Mouse (Mus musculus) embryonic facial prominence, embryonic 10.5 days (tissue): Measurements from ENCODE around the gene Pjvk. TPM values are rescaled to one million over a fixed set of nuclear protein-coding genes. Genes with fewer than 3 reads are reported as not detected.

Source experiments
- DNase-seq: peaks from one replicate; pipeline ENCODE4 v3.0.0-alpha.2; 2017; ENCODE audit warnings: low spot score
- H3K27ac ChIP-seq: fragments of 300-500 bp; sonication (generic); replicated peaks from 2 replicates; pipeline ENCODE4 v1.5.1; 2016; ENCODE audit warnings: mild to moderate bottlenecking
- H3K27me3 ChIP-seq: fragments of 300-500 bp; sonication (generic); replicated peaks from 2 replicates; pipeline ENCODE4 v1.6.1; 2016; ENCODE audit warnings: low read depth, mild to moderate bottlenecking; ENCODE audit not compliant: poor library complexity, severe bottlenecking
- H3K36me3 ChIP-seq: fragments of 300-500 bp; sonication (generic); replicated peaks from 2 replicates; pipeline ENCODE4 v1.6.1; 2016; ENCODE audit warnings: mild to moderate bottlenecking, moderate library complexity
- H3K4me1 ChIP-seq: fragments of 300-500 bp; sonication (generic); 2 replicates; pipeline ENCODE4 v1.6.1; 2016
- H3K4me3 ChIP-seq: fragments of 300-500 bp; sonication (generic); 2 replicates; pipeline ENCODE4 v1.5.1; 2016; ENCODE audit warnings: mild to moderate bottlenecking, moderate library complexity
- H3K9me3 ChIP-seq: fragments of 300-500 bp; sonication (generic); 2 replicates; pipeline ENCODE4 v1.6.1; 2016; ENCODE audit warnings: mild to moderate bottlenecking
- WGBS: fragments of 180-500 bp; shearing (Covaris S2); methylation state at CpG from one replicate; pipeline ENCODE4 v1.1.7; 2016; 5-methylcytosine and 5-hydroxymethylcytosine counted together
- polyA plus RNA-seq: library from polyadenylated mRNA; unstranded; fragments of >200 nt; fragmentation: Nextera tagmentation; extraction: Ambion mirVana; gene quantifications from 2 replicates; pipeline ENCODE4 v1.2.1, GENCODE M21; 2016

Gene Pjvk
- polyA plus RNA-seq, 1 experiment from 2014 or later, result 0.56 TPM

DNA sequence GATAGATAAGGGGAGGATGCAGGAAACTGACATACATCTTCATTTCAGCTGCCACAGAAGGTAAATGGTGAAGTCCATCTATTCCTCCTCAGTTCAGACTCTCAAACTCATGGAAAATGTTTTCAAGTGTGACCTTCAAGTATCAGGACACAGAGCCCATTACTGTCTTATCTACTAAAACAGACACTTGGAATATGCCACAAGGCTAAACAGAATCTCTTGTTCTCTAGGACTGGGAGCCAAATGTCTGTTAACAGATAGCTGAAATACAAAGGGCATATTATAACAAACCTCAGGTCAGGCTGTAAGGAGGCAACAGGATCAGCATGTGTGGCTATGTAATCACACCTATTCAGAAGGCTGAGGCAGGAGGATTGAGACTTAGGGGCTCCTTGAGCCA lies 4.5 kb upstream of the Pjvk start:
- H3K36me3 ChIP-seq, result peaks cover 65% of the 10 kb centered on the region

GRCm38 (mm10) chr2:76647441-76647869 lies 821 bp upstream of the Pjvk start:
- DNase-seq, result peak; percentile 79

More for the DNA sequence above, 4.5 kb upstream of the Pjvk start:
- DNase-seq, result no peak
- H3K4me1 ChIP-seq, result peaks cover 20% of the 10 kb centered on the region
- H3K9me3 ChIP-seq, result no peaks in the 10 kb centered on the region
- H3K4me3 ChIP-seq, result no peak overlapping the region
- no peak overlapping the region for H3K27ac ChIP-seq
- H3K27me3 ChIP-seq, result no peaks in the 10 kb centered on the region

GRCm38 (mm10) chr2:76648666-76649141 lies 428 bp downstream of the Pjvk start:
- Histone ChIP-seq H3K27ac (peak overlapping the region; percentile 95), H3K36me3 (peaks cover 17% of the 10 kb centered on the region), H3K4me3 (peak overlapping the region; percentile 80), H3K9me3 (no peaks in the 10 kb centered on the region), H3K4me1 (peaks cover 23% of the 10 kb centered on the region), H3K27me3 (no peaks in the 10 kb centered on the region)
- no peak for DNase-seq
- WGBS, result 29% methylated on average over 13 of the region's 13 CpGs

More at GRCm38 (mm10) chr2:76647441-76647869, 821 bp upstream of the Pjvk start:
- Histone ChIP-seq H3K4me3 (peak overlapping the region; percentile 80), H3K36me3 (peaks cover 28% of the 10 kb centered on the region), H3K9me3 (no peaks in the 10 kb centered on the region), H3K4me1 (peaks cover 23% of the 10 kb centered on the region), H3K27ac (peak overlapping the region; percentile 95), H3K27me3 (no peaks in the 10 kb centered on the region)
- under 1% methylated on average over 32 of the region's 32 CpGs for WGBS

DNA sequence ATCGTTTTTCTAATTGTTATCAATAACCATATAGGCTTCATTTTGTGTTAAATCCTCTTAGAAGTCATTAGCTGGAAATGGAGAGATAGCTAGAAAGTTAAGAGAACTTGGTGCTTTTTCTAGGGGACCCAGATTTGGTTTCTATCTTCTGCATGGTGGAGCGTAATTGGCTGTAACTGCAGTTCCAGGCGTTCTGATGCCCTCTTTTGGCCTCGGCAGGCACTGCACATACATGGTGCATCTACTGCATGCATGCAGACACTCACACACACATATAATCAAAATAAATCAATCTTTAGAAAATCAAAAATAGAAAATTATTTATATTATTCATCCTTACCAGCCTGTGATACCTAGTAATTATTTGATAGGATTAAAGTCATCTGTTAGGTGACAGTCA lies 4.8 kb downstream of the Pjvk start:
- DNase-seq, result no peak
- WGBS, result 93% methylated on average over 4 of the region's 4 CpGs
- Histone ChIP-seq H3K36me3 (no peaks in the 10 kb centered on the region), H3K27me3 (no peaks in the 10 kb centered on the region), H3K4me3 (no peak overlapping the region), H3K4me1 (peaks cover 8% of the 10 kb centered on the region), H3K9me3 (no peaks in the 10 kb centered on the region), H3K27ac (no peak overlapping the region)

DNA sequence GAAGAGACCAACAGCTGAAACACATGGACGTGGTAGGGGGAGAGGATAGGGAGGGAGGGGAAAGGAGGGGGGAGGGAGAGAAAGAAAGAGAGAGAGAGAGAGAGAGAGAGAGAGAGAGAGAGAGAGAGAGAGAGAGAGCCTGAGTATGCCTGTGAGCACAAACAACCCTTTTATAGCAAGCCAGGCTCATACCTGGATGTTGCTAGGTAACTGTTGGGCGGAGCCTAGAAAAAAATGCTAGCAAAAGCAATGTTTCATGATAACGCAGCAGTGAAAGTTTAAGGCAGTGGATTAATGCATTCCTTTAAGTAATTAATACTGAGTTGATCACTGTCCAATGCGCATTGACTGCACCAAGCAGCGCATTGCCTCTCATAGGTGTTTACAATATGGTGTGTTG lies 6.4 kb downstream of the Pjvk start:
- Histone ChIP-seq H3K27ac (no peak overlapping the region), H3K4me1 (no peaks in the 10 kb centered on the region), H3K4me3 (no peak overlapping the region), H3K36me3 (no peaks in the 10 kb centered on the region), H3K9me3 (no peaks in the 10 kb centered on the region), H3K27me3 (no peaks in the 10 kb centered on the region)
- no peak for DNase-seq
- 87% methylated on average over 5 of the region's 5 CpGs for WGBS

DNA sequence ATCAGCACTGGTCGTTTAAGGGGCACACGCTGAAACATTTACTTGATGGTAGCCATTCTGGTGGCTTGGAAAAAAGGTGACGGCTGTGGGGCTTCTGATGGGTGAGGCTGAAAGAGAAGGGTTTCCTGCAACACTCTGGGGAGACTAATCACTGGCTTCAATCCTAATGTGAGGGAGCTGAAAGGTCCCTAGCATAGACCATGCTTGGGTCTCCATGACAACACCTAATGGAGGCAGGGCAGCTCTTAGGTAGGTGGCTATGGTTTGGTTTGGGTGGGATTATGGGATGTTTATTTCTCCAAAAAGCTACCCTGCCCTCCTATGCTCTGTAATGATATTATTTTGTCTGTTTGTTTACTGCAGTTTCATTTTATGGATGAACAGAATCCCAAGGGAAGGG lies 7.2 kb downstream of the Pjvk start:
- Histone ChIP-seq H3K4me1 (no peaks in the 10 kb centered on the region), H3K4me3 (no peak overlapping the region), H3K27me3 (no peaks in the 10 kb centered on the region), H3K9me3 (no peaks in the 10 kb centered on the region), H3K27ac (no peak overlapping the region), H3K36me3 (no peaks in the 10 kb centered on the region)
- no peak for DNase-seq
- 81% methylated on average over 3 of the region's 3 CpGs for WGBS

DNA sequence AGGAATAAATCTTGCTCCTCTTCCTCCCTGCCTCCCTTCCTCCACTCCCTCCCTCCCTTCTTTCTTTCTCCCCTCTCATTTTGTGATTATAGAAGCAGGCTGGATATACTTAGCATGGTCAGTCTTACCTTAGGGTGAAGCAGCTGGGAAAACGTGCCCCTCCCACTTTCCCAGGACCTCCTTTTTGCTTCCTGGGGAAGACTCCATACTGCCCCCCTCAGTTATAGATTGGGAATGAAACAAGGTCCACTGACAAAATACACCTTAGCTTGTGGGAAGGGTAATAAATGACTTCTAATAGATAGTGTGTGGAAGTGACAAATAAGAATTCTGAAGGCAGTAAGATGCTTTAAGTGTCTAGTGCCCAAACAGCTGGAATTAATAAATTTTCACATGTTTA lies 7.7 kb downstream of the Pjvk start:
- no peak for DNase-seq
- no peak overlapping the region for H3K4me3 ChIP-seq
- H3K9me3 ChIP-seq, result no peaks in the 10 kb centered on the region
- H3K4me1 ChIP-seq, result no peaks in the 10 kb centered on the region
- H3K36me3 ChIP-seq, result no peaks in the 10 kb centered on the region
- WGBS, result 10% methylated on average over 1 of the region's 1 CpGs
- no peak overlapping the region for H3K27ac ChIP-seq
- no peaks in the 10 kb centered on the region for H3K27me3 ChIP-seq

GRCm38 (mm10) chr2:76658551-76658950 lies 10.3 kb downstream of the Pjvk start:
- WGBS, result 82% methylated on average over 13 of the region's 13 CpGs
- Histone ChIP-seq H3K36me3 (peaks cover 22% of the 10 kb centered on the region), H3K4me1 (no peaks in the 10 kb centered on the region), H3K27ac (no peak overlapping the region), H3K27me3 (no peaks in the 10 kb centered on the region), H3K9me3 (no peaks in the 10 kb centered on the region), H3K4me3 (no peak overlapping the region)
- DNase-seq, result no peak

GRCm38 (mm10) chr2:76659419-76659818 lies 11.1 kb downstream of the Pjvk start:
- H3K4me3 ChIP-seq, result no peak overlapping the region
- H3K27ac ChIP-seq, result no peak overlapping the region
- 57% methylated on average over 8 of the region's 8 CpGs for WGBS
- H3K9me3 ChIP-seq, result no peaks in the 10 kb centered on the region
- no peaks in the 10 kb centered on the region for H3K4me1 ChIP-seq
- no peaks in the 10 kb centered on the region for H3K27me3 ChIP-seq
- peaks cover 31% of the 10 kb centered on the region for H3K36me3 ChIP-seq
- no peak for DNase-seq

- WGBS, result 92% methylated on average over 7 of the region's 7 CpGs
- peaks cover 48% of the 10 kb centered on the region for H3K36me3 ChIP-seq
- H3K9me3 ChIP-seq, result no peaks in the 10 kb centered on the region
- H3K27me3 ChIP-seq, result no peaks in the 10 kb centered on the region
- no peaks in the 10 kb centered on the region for H3K4me1 ChIP-seq
- no peak overlapping the region for H3K4me3 ChIP-seq
- DNase-seq, result no peak
- no peak overlapping the region for H3K27ac ChIP-seq
Observed at GRCm38 (mm10) chr2:76665531-76665930, 17.3 kb downstream of the Pjvk start.

DNA sequence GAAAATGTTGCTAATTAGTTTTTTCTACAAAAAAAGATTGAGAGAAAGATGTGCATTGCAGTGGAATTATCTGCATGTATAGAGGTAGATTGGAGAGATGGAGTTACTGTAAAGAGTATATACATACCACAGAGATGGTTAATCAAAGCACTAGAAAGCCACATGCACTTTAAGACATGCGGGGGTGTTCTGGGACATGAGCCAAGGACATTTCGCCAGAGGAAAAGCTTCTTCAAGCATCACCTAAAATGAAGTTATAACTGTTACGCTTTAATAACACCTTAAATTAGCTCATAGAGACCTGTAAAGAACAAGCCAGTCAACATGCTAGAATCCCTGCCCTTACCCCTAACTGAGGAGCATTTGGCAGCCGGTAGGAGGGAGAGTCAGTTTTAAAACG lies 18.9 kb downstream of the Pjvk start:
- DNase-seq, result no peak
- 88% methylated on average over 5 of the region's 5 CpGs for WGBS
- Histone ChIP-seq H3K4me3 (no peak overlapping the region), H3K9me3 (no peaks in the 10 kb centered on the region), H3K36me3 (peaks cover 39% of the 10 kb centered on the region), H3K4me1 (peaks cover 8% of the 10 kb centered on the region), H3K27ac (no peak overlapping the region), H3K27me3 (no peaks in the 10 kb centered on the region)

DNA sequence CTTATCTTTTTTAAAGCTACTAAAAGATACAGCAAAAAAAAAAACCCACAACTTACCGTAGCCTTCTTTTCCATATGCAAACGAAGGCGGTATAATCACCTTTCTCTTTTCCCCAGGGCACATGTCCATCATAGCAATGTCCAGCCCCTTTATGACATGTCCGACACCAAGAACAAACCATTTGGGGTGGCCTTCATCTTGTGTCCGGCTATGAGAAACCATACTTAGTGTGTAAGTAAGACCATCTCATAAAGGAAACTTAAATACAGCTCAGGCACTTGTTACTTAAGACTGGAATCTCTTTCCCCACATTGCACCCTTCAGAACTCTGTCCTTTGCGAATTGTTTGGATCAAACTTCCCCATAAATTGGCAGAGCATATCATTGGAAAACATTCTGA lies 23.4 kb downstream of the Pjvk start:
- no peaks in the 10 kb centered on the region for H3K27me3 ChIP-seq
- H3K4me3 ChIP-seq, result peak overlapping the region; percentile 61
- 92% methylated on average over 6 of the region's 6 CpGs for WGBS
- peak overlapping the region; percentile 87; the same call in 1 of the 2 replicates for H3K27ac ChIP-seq
- peaks cover 32% of the 10 kb centered on the region for H3K4me1 ChIP-seq
- no peaks in the 10 kb centered on the region for H3K9me3 ChIP-seq
- peaks cover 7% of the 10 kb centered on the region for H3K36me3 ChIP-seq
- DNase-seq, result no peak

- no peaks in the 10 kb centered on the region for H3K9me3 ChIP-seq
- 46% methylated on average over 9 of the region's 9 CpGs for WGBS
- H3K36me3 ChIP-seq, result peaks cover 7% of the 10 kb centered on the region
- no peak for DNase-seq
- peak overlapping the region; percentile 87 for H3K27ac ChIP-seq
- H3K4me1 ChIP-seq, result peaks cover 38% of the 10 kb centered on the region
- no peaks in the 10 kb centered on the region for H3K27me3 ChIP-seq
- peak overlapping the region; percentile 61 for H3K4me3 ChIP-seq
Observed at GRCm38 (mm10) chr2:76672134-76672745, 24.0 kb downstream of the Pjvk start.
